Comparison of ENCODE assay signal across 8 mouse cellular contexts in genomic region chr1:130716218-130716512, GRCm38 (mm10). TPM values are rescaled to one million over a fixed set of nuclear protein-coding genes. Genes with fewer than 3 reads are reported as not detected.
DNase-seq lines count a peak whose midpoint lies in the region; ATAC-seq and TF ChIP-seq lines count a peak whose summit lies in the region.

No protein-coding gene starts in this region.

- no peaks in the 10 kb centered on the region for H3K9me3 ChIP-seq in kidney, embryonic 15.5 days (replicated peaks)
- no peaks in the 10 kb centered on the region for H3K9me3 ChIP-seq in embryonic facial prominence, embryonic 10.5 days
- H3K9me3 ChIP-seq in hindbrain, postnatal 0 days (ENCODE audit: low read length), result no peaks in the 10 kb centered on the region
- no peaks in the 10 kb centered on the region for H3K9me3 ChIP-seq in midbrain, embryonic 14.5 days (ENCODE audit: control insufficient read depth, low read length)

- TF ChIP-seq CTCF in hindbrain, postnatal 0 days (IDR thresholded peaks at IDR 0.05; ENCODE audit: low read depth), result no peak

- DNase-seq in kidney, adult 8-10 months, result no peak
- no peak for DNase-seq in embryonic facial prominence, embryonic 10.5 days (ENCODE audit: low spot score)
- DNase-seq in hindbrain, postnatal 0 days (ENCODE audit: low spot score), result no peak
- DNase-seq in midbrain, embryonic 14.5 days, result no peak
- no peak for DNase-seq in retina, embryonic 14.5 days (ENCODE audit: low spot score)
- no peak for DNase-seq in urinary bladder, postnatal 14 days (ENCODE audit: low spot score)
- no peak for DNase-seq in adrenal gland, postnatal 10 days

- H3K4me2 ChIP-seq in kidney, embryonic 15.5 days, result peak overlapping the region; percentile 94
- peak overlapping the region; percentile 100 for H3K4me2 ChIP-seq in hindbrain, postnatal 0 days (ENCODE audit: low read depth, low read length)
- H3K4me2 ChIP-seq in midbrain, embryonic 14.5 days (ENCODE audit: low read length), result peak overlapping the region; percentile 78

- peak overlapping the region; percentile 87 for H3K4me3 ChIP-seq in kidney, embryonic 15.5 days (replicated peaks)
- H3K4me3 ChIP-seq in embryonic facial prominence, embryonic 10.5 days, result peak overlapping the region; percentile 86
- peak overlapping the region; percentile 95 for H3K4me3 ChIP-seq in hindbrain, postnatal 0 days (ENCODE audit: low read length)
- H3K4me3 ChIP-seq in midbrain, embryonic 14.5 days (replicated peaks; ENCODE audit: low read depth, low read length), result peak overlapping the region; percentile 91

- peak overlapping the region; percentile 94 for H3K9ac ChIP-seq in kidney, embryonic 15.5 days
- peak overlapping the region; percentile 96 for H3K9ac ChIP-seq in hindbrain, postnatal 0 days (replicated peaks; ENCODE audit: low read length)
- peak overlapping the region; percentile 99 for H3K9ac ChIP-seq in midbrain, embryonic 14.5 days (replicated peaks; ENCODE audit: low read length)

- no peak; the same call in 1 of the 2 replicates for ATAC-seq in kidney, embryonic 15.5 days (replicated peaks; ENCODE audit: low FRiP score)
- peak; percentile 13 for ATAC-seq in hindbrain, postnatal 0 days
- ATAC-seq in midbrain, embryonic 14.5 days (ENCODE audit: low FRiP score, low TSS enrichment), result 0 out of 2 replicates have a peak, but pooled peaks have one; percentile 1

- 0% methylated on average over 3 of the region's 3 CpGs for WGBS in kidney, embryonic 15.5 days
- 0% methylated on average over 3 of the region's 3 CpGs for WGBS in embryonic facial prominence, embryonic 10.5 days
- WGBS in hindbrain, postnatal 0 days, result 0% methylated on average over 3 of the region's 3 CpGs
- WGBS in midbrain, embryonic 14.5 days, result 0% methylated on average over 3 of the region's 3 CpGs

- H3K36me3 ChIP-seq in kidney, embryonic 15.5 days, result peaks cover 7% of the 10 kb centered on the region
- peaks cover 14% of the 10 kb centered on the region for H3K36me3 ChIP-seq in embryonic facial prominence, embryonic 10.5 days (replicated peaks)
- H3K36me3 ChIP-seq in hindbrain, postnatal 0 days (ENCODE audit: insufficient read depth, low read length), result no peaks in the 10 kb centered on the region
- H3K36me3 ChIP-seq in midbrain, embryonic 14.5 days (ENCODE audit: control insufficient read depth, insufficient read depth, low read length), result 0 out of 2 replicates have a peak, but pooled peaks cover 2% of the 10 kb centered on the region

- H3K27ac ChIP-seq in kidney, embryonic 15.5 days, result peak overlapping the region; percentile 89
- peak overlapping the region; percentile 91 for H3K27ac ChIP-seq in embryonic facial prominence, embryonic 10.5 days (replicated peaks)
- H3K27ac ChIP-seq in hindbrain, postnatal 0 days, result peak overlapping the region; percentile 90
- peak overlapping the region; percentile 82 for H3K27ac ChIP-seq in midbrain, embryonic 14.5 days (replicated peaks; ENCODE audit: low read depth, low read length)

- H3K27me3 ChIP-seq in kidney, embryonic 15.5 days, result no peaks in the 10 kb centered on the region
- H3K27me3 ChIP-seq in embryonic facial prominence, embryonic 10.5 days (replicated peaks; ENCODE audit: low read depth, poor library complexity, severe bottlenecking), result peaks cover 20% of the 10 kb centered on the region
- H3K27me3 ChIP-seq in hindbrain, postnatal 0 days (ENCODE audit: insufficient read depth, low read length), result no peaks in the 10 kb centered on the region
- H3K27me3 ChIP-seq in midbrain, embryonic 14.5 days (ENCODE audit: control insufficient read depth, insufficient read depth, low read length), result no peaks in the 10 kb centered on the region

- H3K4me1 ChIP-seq in kidney, embryonic 15.5 days, result peaks cover 10% of the 10 kb centered on the region
- peaks cover 23% of the 10 kb centered on the region for H3K4me1 ChIP-seq in embryonic facial prominence, embryonic 10.5 days
- H3K4me1 ChIP-seq in hindbrain, postnatal 0 days (ENCODE audit: insufficient read depth, low read length), result peaks cover 7% of the 10 kb centered on the region; the same call in 1 of the 2 replicates
- peaks cover 19% of the 10 kb centered on the region for H3K4me1 ChIP-seq in midbrain, embryonic 14.5 days (ENCODE audit: control insufficient read depth, insufficient read depth, low read length)

RNA-seq across cellular contexts. Expression of gene Gm29427, which starts 0.6 kb away (rescaled TPM):
- polyA plus RNA-seq in kidney, embryonic 15.5 days (2015; fragmentation: Nextera tagmentation; extraction: Ambion mirVana), result not detected in 2 replicates
- not detected in 2 replicates for polyA plus RNA-seq in embryonic facial prominence, embryonic 10.5 days (2016; fragmentation: Nextera tagmentation; extraction: Ambion mirVana)
- total RNA-seq in hindbrain, postnatal 0 days (2014; rRNA removed), result not detected in 2 replicates
- not detected in 2 replicates for polyA plus RNA-seq in hindbrain, postnatal 0 days (2015; fragmentation: Nextera tagmentation; extraction: Ambion mirVana)
- not detected in 2 replicates for polyA plus RNA-seq in midbrain, embryonic 14.5 days (2014; fragmentation: Nextera tagmentation; extraction: Ambion mirVana)
- total RNA-seq in adrenal gland, postnatal 10 days (2021), result not detected

RNA-seq across cellular contexts. Expression of gene Yod1, which starts 1.0 kb away (rescaled TPM):
- polyA plus RNA-seq in kidney, embryonic 15.5 days (2015; fragmentation: Nextera tagmentation; extraction: Ambion mirVana), result 11.5 TPM in 2 replicates
- polyA plus RNA-seq in embryonic facial prominence, embryonic 10.5 days (2016; fragmentation: Nextera tagmentation; extraction: Ambion mirVana), result 9.2 and 10.6 TPM in 2 replicates
- 10.4 and 11.9 TPM in 2 replicates for total RNA-seq in hindbrain, postnatal 0 days (2014; rRNA removed)
- polyA plus RNA-seq in hindbrain, postnatal 0 days (2015; fragmentation: Nextera tagmentation; extraction: Ambion mirVana), result 19.3 and 20.7 TPM in 2 replicates
- 14.7 and 15.4 TPM in 2 replicates for polyA plus RNA-seq in midbrain, embryonic 14.5 days (2014; fragmentation: Nextera tagmentation; extraction: Ambion mirVana)
- 1 to 10 TPM; 7.4 to 8.1 TPM for total RNA-seq in adrenal gland, postnatal 10 days (2021)

RNA-seq across cellular contexts. Expression of gene Pfkfb2, which starts 12.9 kb away (rescaled TPM):
- polyA plus RNA-seq in kidney, embryonic 15.5 days (2015; fragmentation: Nextera tagmentation; extraction: Ambion mirVana), result 8.0 and 8.2 TPM in 2 replicates
- 4.2 and 4.6 TPM in 2 replicates for polyA plus RNA-seq in embryonic facial prominence, embryonic 10.5 days (2016; fragmentation: Nextera tagmentation; extraction: Ambion mirVana)
- 23.6 and 30.0 TPM in 2 replicates for total RNA-seq in hindbrain, postnatal 0 days (2014; rRNA removed)
- 13.3 and 13.5 TPM in 2 replicates for polyA plus RNA-seq in hindbrain, postnatal 0 days (2015; fragmentation: Nextera tagmentation; extraction: Ambion mirVana)
- polyA plus RNA-seq in midbrain, embryonic 14.5 days (2014; fragmentation: Nextera tagmentation; extraction: Ambion mirVana), result 21.9 and 24.8 TPM in 2 replicates
- 10 to 100 TPM; 16.1 to 22.1 TPM for total RNA-seq in adrenal gland, postnatal 10 days (2021)

RNA-seq across cellular contexts. Expression of gene AA986860, which starts 15.6 kb away (rescaled TPM):
- polyA plus RNA-seq in kidney, embryonic 15.5 days (2015; fragmentation: Nextera tagmentation; extraction: Ambion mirVana), result 10.7 and 11.6 TPM in 2 replicates
- polyA plus RNA-seq in embryonic facial prominence, embryonic 10.5 days (2016; fragmentation: Nextera tagmentation; extraction: Ambion mirVana), result 0.47 and 0.72 TPM in 2 replicates
- 0.32 and 1.3 TPM in 2 replicates for total RNA-seq in hindbrain, postnatal 0 days (2014; rRNA removed)
- 0.58 and 0.59 TPM in 2 replicates for polyA plus RNA-seq in hindbrain, postnatal 0 days (2015; fragmentation: Nextera tagmentation; extraction: Ambion mirVana)
- 0.18 and 0.28 TPM in 2 replicates for polyA plus RNA-seq in midbrain, embryonic 14.5 days (2014; fragmentation: Nextera tagmentation; extraction: Ambion mirVana)
- 1 to 10 TPM; 2.1 to 2.3 TPM for total RNA-seq in adrenal gland, postnatal 10 days (2021)

RNA-seq across cellular contexts. Expression of gene C4bp, which starts 54.7 kb away (rescaled TPM):
- 0.64 and 1.5 TPM in 2 replicates for polyA plus RNA-seq in kidney, embryonic 15.5 days (2015; fragmentation: Nextera tagmentation; extraction: Ambion mirVana)
- polyA plus RNA-seq in embryonic facial prominence, embryonic 10.5 days (2016; fragmentation: Nextera tagmentation; extraction: Ambion mirVana), result not detected in 2 replicates
- not detected in 2 replicates for total RNA-seq in hindbrain, postnatal 0 days (2014; rRNA removed)
- 0.08 and 0.18 TPM in 2 replicates for polyA plus RNA-seq in hindbrain, postnatal 0 days (2015; fragmentation: Nextera tagmentation; extraction: Ambion mirVana)
- 0.16 TPM in 1 of 2 replicates, not detected in the other for polyA plus RNA-seq in midbrain, embryonic 14.5 days (2014; fragmentation: Nextera tagmentation; extraction: Ambion mirVana)
- 10 to 100 TPM; 11.4 to 14.9 TPM for total RNA-seq in adrenal gland, postnatal 10 days (2021)
